Mouse (Mus musculus): ENCODE results near the gene Saa3.
"Not testable (repeated sequence)": the region's sequence is repeated elsewhere in the genome, so short reads cannot be mapped to it uniquely, and the experiment has no call there.

Saa3 gene

DNA sequence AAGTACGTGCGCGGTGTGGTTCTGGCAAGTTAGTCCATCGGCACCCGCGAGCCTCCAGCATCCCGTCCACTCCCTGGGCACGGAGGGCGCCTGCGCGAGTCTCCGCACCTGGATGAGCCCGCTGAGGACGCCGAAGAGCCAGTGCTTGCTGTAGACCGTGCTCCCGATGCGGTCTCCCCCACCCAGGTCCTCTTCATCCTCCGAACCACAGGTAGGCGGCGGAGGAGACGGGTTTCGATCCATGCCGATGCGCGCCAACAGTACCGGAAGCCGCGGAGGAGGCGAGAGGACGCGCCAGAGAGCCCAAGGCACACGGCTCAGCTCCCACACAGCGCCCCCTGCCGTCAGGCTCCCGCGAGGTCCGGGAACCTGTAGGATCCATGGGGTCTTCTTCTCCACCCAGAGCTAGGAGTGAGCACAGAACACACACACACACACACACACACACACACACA lies 5.1 kb downstream of the Saa3 start, which contains the start of gene Saal1:
Gene Saal1, minus strand, starts transcription at position 291 of the 455 bp plus-strand sequence.
- DNase-seq, result peak; percentile 87 to 88

GRCm38 (mm10) chr7:46700521-46701025 lies 14.9 kb downstream of the Saa3 start:
- DNase-seq, result peak; percentile 37 to 45

- no peak for DNase-seq
These were observed 18.7 kb downstream of the Saa3 start for GRCm38 (mm10) chr7:46696754-46697153.

DNA sequence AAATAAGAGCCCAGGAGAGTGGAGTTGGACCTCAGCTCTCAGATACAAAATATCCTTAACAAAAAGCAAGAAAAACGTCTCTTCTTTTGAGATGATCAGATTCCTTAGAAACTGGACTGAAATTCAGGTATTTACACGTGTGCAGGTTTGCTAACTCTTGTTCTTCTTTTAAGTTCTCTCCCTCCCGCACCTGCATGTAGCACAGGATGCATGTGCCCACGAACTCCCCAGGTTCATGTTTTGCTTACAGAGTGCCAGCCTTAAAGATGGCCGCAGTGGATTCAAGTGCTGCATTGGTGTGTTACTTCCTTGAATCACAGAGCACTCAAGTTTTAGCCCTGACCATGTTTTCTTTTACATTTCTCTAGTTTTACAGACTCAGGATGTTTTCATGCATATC lies 28.7 kb downstream of the Saa3 start:
- no peak for DNase-seq

GRCm38 (mm10) chr7:46680732-46681131 lies 34.8 kb downstream of the Saa3 start:
- no peak for DNase-seq

GRCm38 (mm10) chr7:46679044-46679443 lies 36.5 kb downstream of the Saa3 start:
- DNase-seq, result not testable (repeated sequence)

DNA sequence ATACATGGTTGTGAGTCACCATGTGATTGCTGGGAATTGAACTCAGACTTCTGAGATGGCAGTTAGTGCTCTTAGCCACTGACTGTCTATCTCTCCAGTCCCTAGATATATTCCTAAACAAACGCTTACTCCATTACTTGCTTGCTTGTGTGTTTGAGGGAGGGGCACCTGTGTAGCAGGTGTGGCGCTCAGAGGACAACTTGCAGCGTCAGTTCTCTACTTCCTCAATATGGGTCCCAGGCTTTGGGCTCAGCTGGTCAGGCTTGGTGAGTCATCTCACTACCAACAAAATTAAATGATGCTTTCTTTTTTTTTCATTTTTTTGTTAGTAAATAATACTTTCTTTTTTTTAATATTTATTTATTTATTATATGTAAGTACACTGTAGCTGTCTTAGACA lies 37.1 kb downstream of the Saa3 start:
- no peak for DNase-seq

- peak; percentile 51 to 52 for DNase-seq
These were observed 38.6 kb downstream of the Saa3 start for GRCm38 (mm10) chr7:46676808-46677360.

DNA sequence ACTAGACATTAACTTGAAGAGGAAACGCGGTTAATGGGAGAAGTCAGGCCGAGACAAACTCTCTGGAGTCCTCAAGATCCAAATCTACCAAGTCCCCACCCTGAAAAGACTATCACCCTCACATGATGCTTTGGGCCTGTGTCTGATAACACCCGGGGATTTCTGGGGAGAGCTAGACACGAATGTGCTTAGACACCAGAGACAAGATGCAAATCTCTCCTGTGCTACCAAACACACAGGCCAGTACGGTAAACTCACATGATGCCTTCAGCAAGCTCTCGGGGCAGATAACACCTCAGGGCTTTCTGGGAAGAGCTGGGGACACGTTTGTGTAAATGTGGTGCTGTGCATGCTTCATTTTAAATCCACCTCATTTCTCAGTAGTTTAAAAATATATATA lies 39.6 kb downstream of the Saa3 start:
- DNase-seq, result no peak

- DNase-seq, result no peak
These were observed 40.4 kb downstream of the Saa3 start for GRCm38 (mm10) chr7:46675061-46675460.

DNA sequence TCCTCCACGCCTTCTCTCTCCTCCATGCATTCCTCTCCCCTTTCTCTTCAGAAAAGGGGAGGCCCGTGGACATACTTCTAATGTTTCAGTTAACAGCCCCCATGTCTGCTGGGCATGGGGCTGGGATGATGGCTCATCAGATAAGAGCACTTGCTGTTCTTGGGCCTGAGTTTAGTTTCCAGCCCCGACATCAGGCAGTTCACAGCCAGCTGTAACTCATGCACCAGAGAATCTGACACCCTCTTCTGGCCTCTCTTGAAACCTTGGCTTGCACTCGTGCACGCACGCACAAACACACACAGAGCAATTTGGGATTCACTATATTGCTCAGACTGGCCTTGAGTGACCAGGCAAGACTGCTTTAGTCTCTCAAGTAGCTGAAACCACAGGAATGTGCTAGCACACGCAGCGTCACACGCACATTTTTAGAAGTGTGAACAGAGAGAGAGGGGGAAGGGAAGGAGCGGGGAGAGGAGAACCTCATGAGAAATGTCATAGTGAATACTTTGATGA lies 43.3 kb downstream of the Saa3 start, which contains the start of gene Tph1:
Gene Tph1, minus strand, starts transcription at position 378 of the 513 bp plus-strand sequence.
- no peak for DNase-seq

- peak in 1 of 2 experiments; percentile 7 for DNase-seq
These were observed 48.2 kb downstream of the Saa3 start for GRCm38 (mm10) chr7:46667256-46667655.

DNA sequence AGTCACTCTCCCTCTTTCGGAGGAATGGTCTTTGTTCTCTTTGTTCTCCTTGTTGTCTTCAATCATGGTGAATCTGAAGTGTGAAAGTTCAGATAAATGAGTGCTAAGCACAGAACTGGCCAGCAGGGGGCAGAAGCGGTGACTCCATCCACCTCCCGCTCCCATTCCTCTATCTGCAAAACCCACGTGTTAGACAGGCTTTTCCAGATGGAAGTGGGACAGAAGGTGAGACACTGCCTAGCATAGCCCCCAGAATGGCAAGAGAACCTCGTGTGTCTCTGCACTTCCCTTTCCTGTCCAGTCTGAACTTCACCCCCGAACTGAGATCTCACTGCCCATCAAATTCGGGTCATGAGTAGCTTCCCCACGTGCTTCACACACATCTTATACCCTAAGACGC lies 50.3 kb downstream of the Saa3 start:
- DNase-seq, result peak; percentile 48 to 55
